Mouse (Mus musculus) hindbrain, embryonic 11.5 days (tissue): Measurements from ENCODE around the gene Ttc33. TPM values are rescaled to one million over a fixed set of nuclear protein-coding genes. Genes with fewer than 3 reads are reported as not detected.

Experiments
- ATAC-seq: fragments of 200-750 bp; cut with Nextera tagmentation; 2 replicates; pipeline ENCODE4 v1.8.0; 2017; ENCODE audit warnings: mild to moderate bottlenecking, moderate TSS enrichment, moderate library complexity; ENCODE audit not compliant: low FRiP score
- DNase-seq: peaks from one replicate; pipeline ENCODE4 v3.0.0-alpha.2; 2015; ENCODE audit warnings: low spot score
- H3K27ac ChIP-seq: fragments of 300-500 bp; sonication (generic); 2 replicates; pipeline ENCODE4 v1.5.1; 2014; ENCODE audit warnings: mild to moderate bottlenecking, low read depth, low read length
- H3K27me3 ChIP-seq: fragments of 300-500 bp; sonication (generic); 2 replicates; pipeline ENCODE4 v1.6.1; 2014; ENCODE audit warnings: mild to moderate bottlenecking, low read length, moderate library complexity, mixed read lengths; ENCODE audit not compliant: control insufficient read depth, insufficient read depth
- H3K36me3 ChIP-seq: fragments of 300-500 bp; sonication (generic); 2 replicates; pipeline ENCODE4 v1.6.1; 2014; ENCODE audit warnings: mild to moderate bottlenecking, low read length, moderate library complexity, mixed read lengths; ENCODE audit not compliant: control insufficient read depth, insufficient read depth
- H3K4me1 ChIP-seq: fragments of 300-500 bp; sonication (generic); replicated peaks from 2 replicates; pipeline ENCODE4 v1.6.1; 2014; ENCODE audit warnings: low read length, mixed read lengths; ENCODE audit not compliant: control insufficient read depth, insufficient read depth
- H3K4me2 ChIP-seq: fragments of 300-500 bp; sonication (generic); replicated peaks from 2 replicates; pipeline ENCODE4 v1.6.1; 2014; ENCODE audit warnings: mild to moderate bottlenecking, low read depth, low read length
- H3K4me3 ChIP-seq: fragments of 300-500 bp; sonication (generic); 2 replicates; pipeline ENCODE4 v1.5.1; 2014; ENCODE audit warnings: low read depth, low read length
- H3K9ac ChIP-seq: fragments of 300-500 bp; sonication (generic); 2 replicates; pipeline ENCODE4 v1.6.1; 2014; ENCODE audit warnings: low read depth, low read length
- H3K9me3 ChIP-seq: fragments of 300-500 bp; sonication (generic); 2 replicates; pipeline ENCODE4 v1.6.1; 2016; ENCODE audit warnings: low read length; ENCODE audit not compliant: control insufficient read depth
- WGBS: fragments of 180-500 bp; shearing (Covaris S2); extraction: QIAGEN DNeasy Blood & Tissue Kit; methylation state at CpG from one replicate; pipeline ENCODE4 v1.1.7; 2014; 5-methylcytosine and 5-hydroxymethylcytosine counted together
- polyA plus RNA-seq: library from polyadenylated mRNA; unstranded; fragments of >200 nt; fragmentation: Nextera tagmentation; extraction: Ambion mirVana; gene quantifications from 2 replicates; pipeline ENCODE4 v1.2.1, GENCODE M21; 2014

Gene Ttc33
- 50.6 and 52.1 TPM in 2 replicates for polyA plus RNA-seq

DNA sequence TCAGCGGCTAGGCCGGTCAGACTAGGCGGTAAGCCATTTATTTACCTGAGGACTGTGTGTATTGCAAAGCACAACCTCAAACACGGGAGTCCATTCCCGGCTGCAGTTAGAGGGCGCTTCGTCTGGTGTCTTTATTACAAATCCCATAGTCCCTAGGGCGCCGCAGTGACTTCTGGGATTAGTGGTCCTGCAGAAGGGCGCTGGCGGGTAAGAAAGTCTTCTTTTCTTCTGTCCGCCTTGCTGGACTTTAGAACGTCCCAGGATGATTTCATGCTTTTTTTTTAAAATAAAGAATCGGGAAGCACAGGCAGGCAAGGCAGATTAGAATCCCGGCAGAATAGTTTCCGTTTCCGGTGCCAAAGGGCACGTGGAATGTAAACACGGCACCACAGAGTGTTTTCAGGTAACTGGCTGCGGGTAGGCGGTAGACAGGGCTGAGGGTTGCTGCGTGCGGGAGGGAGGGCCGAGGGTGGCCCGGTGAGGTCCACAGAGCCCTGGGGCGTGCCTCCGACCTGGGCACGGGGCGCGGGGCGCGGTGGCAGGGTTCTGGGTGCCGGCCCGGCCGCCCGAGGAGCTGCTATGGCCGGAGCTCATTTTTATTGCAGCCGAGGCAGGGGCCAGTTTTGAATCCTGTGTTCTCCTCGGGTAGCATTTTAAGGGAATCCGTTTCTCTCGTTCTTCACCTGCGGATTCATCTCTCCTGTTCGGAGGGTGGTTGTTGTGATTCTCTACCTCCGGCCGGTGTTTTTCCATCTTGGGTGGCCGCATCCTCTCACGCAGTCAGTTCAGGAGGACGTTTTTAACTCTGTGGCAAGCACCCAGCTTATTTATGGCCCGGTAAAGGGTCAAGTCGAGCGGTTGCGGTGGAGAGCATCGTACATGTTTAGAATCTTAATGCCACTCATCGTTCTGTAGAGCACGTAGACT, at the start of gene Ttc33:
Gene Ttc33 (plus strand): TSS at position 160 of the 927 bp plus-strand sequence.
- Histone ChIP-seq H3K27me3 (no peaks in the 10 kb centered on the region), H3K27ac (peak within 1 kb of the TSS; percentile 69; the same call in 1 of the 2 replicates), H3K36me3 (no peaks in the 10 kb centered on the region), H3K9ac (peak within 1 kb of the TSS; percentile 85), H3K4me1 (no peaks in the 10 kb centered on the region), H3K4me2 (peak within 1 kb of the TSS; percentile 62), H3K9me3 (no peaks in the 10 kb centered on the region), H3K4me3 (peak within 1 kb of the TSS; percentile 92)
- peak; percentile 90 for ATAC-seq
- WGBS = under 1% methylated on average over 55 of the region's 55 CpGs
- peak; percentile 78 for DNase-seq

DNA sequence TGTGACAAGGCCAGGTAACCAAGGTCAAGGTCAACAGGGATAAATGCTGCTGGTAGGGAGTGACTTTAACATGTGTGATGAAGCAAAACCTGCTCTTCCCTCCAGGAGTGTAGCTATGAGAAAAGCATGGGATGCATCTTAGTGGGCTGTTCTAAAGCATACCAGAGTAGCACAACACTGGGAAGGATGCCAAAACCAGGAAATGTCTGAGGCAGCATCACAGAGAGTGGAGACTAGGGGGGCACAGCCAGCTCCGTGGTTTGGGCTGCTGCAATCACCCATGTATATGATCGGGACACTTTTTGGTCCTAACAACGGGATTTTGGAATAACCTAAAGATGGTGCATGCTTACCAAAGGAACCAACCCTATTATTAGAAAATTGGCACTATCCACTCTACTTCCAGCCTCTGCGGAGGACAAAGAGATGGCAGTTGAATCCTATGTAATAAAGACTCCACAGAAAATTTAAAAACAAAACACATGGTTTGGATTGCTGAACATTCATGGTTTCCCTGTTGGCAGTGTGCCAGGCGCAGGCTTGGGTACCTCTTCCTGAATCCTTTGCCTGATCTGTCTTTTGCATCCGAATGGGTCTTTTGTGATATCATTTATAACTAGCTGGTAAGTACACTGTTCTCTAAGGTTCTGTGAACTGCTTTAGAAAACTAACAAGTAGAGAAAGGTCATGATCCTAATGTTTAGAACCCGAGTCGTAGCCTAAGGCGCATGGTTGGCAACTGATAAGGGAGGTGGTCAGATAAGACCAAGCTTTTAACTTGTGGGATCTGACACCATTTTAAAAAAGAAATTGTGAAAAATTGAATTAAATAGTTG, 47.1 kb upstream of the Ttc33 start:
- H3K9me3 ChIP-seq = no peaks in the 10 kb centered on the region
- H3K36me3 ChIP-seq = no peaks in the 10 kb centered on the region
- H3K4me2 ChIP-seq = no peak overlapping the region
- no peak overlapping the region for H3K4me3 ChIP-seq
- no peaks in the 10 kb centered on the region for H3K27me3 ChIP-seq
- no peak overlapping the region for H3K9ac ChIP-seq
- no peak for DNase-seq
- H3K4me1 ChIP-seq = no peaks in the 10 kb centered on the region
- no peak for ATAC-seq
- 89% methylated on average over 9 of the region's 9 CpGs for whole genome bisulfite sequencing
- no peak overlapping the region for H3K27ac ChIP-seq

DNA sequence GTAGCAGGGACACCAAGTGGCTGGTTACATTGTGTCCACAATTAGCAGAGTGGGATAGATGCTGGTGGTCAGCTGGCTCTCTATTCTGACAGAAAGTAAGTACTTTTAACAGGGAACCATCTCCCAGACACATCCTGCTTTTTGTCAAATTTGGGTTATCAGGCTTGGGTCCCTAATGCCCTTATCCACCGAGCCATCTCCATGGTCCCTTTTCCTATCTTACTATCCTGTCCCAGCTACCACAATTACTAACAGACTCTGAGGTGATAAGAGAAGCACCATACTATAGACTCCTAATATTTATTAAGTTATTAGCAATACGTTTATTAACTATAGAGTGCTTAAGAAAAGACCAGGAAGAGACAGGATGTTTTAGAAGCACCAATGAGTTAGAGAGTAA, 46.0 kb upstream of the Ttc33 start:
- H3K4me1 ChIP-seq = no peaks in the 10 kb centered on the region
- ATAC-seq (no peak), DNase-seq (no peak)
- no peaks in the 10 kb centered on the region for H3K9me3 ChIP-seq
- no peak overlapping the region for H3K9ac ChIP-seq
- no peaks in the 10 kb centered on the region for H3K36me3 ChIP-seq
- no peak overlapping the region for H3K4me3 ChIP-seq
- WGBS = 90% methylated on average over 2 of the region's 2 CpGs
- H3K27ac ChIP-seq = no peak overlapping the region
- no peaks in the 10 kb centered on the region for H3K27me3 ChIP-seq
- no peak overlapping the region for H3K4me2 ChIP-seq

DNA sequence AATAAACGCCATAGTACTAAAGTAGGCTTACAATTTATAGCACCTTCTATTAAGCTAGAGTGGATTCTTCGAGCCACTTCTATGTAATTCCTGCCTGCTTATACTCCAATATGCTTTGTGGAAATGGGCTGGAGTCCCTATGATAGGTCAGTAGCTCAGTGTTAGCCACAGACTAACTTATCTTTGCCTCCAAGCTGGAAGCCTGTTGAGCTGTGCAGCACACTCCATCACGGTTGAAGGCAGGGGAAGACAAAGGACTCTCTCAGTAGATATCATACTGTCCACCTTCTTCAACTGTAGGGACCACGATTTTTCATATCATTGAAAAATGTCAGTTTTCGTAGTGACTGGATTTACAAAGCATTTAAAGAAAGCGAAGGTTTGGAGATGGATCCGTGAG, 45.5 kb upstream of the Ttc33 start:
- H3K4me2 ChIP-seq = no peak overlapping the region
- no peaks in the 10 kb centered on the region for H3K9me3 ChIP-seq
- no peaks in the 10 kb centered on the region for H3K4me1 ChIP-seq
- H3K9ac ChIP-seq = no peak overlapping the region
- ATAC-seq (no peak), DNase-seq (no peak)
- H3K4me3 ChIP-seq = no peak overlapping the region
- H3K36me3 ChIP-seq = no peaks in the 10 kb centered on the region
- no peaks in the 10 kb centered on the region for H3K27me3 ChIP-seq
- no peak overlapping the region for H3K27ac ChIP-seq
- 90% methylated on average over 7 of the region's 7 CpGs for WGBS

DNA sequence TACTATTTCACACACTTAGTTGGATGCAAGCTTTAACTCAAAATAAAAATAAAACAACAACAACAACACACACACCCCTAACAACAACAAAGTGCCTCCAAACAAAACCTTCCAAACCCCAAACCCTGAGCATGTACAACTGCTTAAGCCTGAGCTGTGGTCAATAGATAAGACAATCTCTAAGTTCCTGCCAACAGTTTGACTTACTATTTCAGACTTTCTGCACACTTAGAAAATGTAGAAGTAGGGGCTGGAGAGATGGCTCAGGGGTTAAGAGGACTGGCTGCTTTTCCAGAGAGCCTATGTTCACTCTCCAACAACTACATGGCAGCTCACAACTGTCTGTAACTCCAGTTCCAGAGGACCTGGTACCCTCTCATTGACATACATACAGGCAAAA, 45.0 kb upstream of the Ttc33 start:
- no peaks in the 10 kb centered on the region; the same call in 1 of the 2 replicates for H3K4me1 ChIP-seq
- H3K9me3 ChIP-seq = no peaks in the 10 kb centered on the region

DNA sequence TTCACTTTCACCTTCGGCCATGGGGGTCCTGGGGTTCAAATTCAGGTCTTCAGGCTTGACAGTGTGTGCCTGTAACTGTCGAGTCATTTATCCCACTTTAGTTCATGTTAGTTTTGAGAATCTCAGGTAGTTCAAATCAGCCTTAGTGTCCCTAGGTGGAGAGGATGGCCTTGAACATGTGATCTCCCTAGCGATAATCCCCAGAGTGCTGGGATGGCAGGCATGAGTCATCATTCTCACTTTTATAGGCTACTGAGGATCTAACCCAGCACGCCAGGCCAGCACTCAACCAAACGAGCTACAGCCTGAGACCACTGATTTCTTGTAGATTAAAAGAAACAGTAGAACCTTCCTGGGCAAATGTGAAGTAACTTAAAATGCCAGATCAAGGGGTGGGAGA, 43.3 kb upstream of the Ttc33 start:
- no peaks in the 10 kb centered on the region for H3K27me3 ChIP-seq
- no peak overlapping the region for H3K9ac ChIP-seq
- no peak overlapping the region for H3K4me2 ChIP-seq
- no peak overlapping the region for H3K4me3 ChIP-seq
- DNase-seq (no peak), ATAC-seq (no peak)
- no peak overlapping the region for H3K27ac ChIP-seq
- H3K9me3 ChIP-seq = no peaks in the 10 kb centered on the region
- no peaks in the 10 kb centered on the region; the same call in 1 of the 2 replicates for H3K4me1 ChIP-seq
- H3K36me3 ChIP-seq = no peaks in the 10 kb centered on the region
- WGBS = 62% methylated on average over 5 of the region's 5 CpGs

More for the DNA sequence above, 45.0 kb upstream of the Ttc33 start:
- Histone ChIP-seq H3K27ac (no peak overlapping the region), H3K4me2 (no peak overlapping the region), H3K36me3 (no peaks in the 10 kb centered on the region), H3K4me3 (no peak overlapping the region), H3K27me3 (no peaks in the 10 kb centered on the region), H3K9ac (no peak overlapping the region)
- DNase-seq (no peak), ATAC-seq (no peak)

DNA sequence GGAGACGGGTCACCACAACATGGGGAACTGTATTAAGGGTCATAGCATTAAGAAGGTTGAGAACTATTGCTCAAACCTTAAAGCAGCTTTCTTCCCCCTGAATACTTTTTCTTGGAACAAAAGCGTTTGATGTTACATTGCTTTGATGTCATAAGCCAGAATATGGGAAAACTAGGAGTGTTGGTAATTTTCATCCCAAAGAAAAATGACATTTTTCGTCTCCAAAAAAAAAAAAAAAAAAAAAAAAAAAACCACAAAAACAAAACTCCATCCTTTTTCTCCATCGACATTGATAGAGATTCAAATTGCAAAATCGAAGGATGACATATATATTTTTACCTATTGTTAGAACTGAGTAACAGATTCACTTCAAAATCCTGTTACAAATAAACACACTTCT, 42.6 kb upstream of the Ttc33 start:
- DNase-seq (no peak), ATAC-seq (no peak)
- H3K9ac ChIP-seq = no peak overlapping the region
- no peaks in the 10 kb centered on the region for H3K9me3 ChIP-seq
- H3K4me3 ChIP-seq = no peak overlapping the region
- 81% methylated on average over 5 of the region's 5 CpGs for WGBS
- no peaks in the 10 kb centered on the region; the same call in 1 of the 2 replicates for H3K4me1 ChIP-seq
- H3K27me3 ChIP-seq = no peaks in the 10 kb centered on the region
- H3K36me3 ChIP-seq = no peaks in the 10 kb centered on the region
- H3K4me2 ChIP-seq = no peak overlapping the region
- H3K27ac ChIP-seq = no peak overlapping the region

DNA sequence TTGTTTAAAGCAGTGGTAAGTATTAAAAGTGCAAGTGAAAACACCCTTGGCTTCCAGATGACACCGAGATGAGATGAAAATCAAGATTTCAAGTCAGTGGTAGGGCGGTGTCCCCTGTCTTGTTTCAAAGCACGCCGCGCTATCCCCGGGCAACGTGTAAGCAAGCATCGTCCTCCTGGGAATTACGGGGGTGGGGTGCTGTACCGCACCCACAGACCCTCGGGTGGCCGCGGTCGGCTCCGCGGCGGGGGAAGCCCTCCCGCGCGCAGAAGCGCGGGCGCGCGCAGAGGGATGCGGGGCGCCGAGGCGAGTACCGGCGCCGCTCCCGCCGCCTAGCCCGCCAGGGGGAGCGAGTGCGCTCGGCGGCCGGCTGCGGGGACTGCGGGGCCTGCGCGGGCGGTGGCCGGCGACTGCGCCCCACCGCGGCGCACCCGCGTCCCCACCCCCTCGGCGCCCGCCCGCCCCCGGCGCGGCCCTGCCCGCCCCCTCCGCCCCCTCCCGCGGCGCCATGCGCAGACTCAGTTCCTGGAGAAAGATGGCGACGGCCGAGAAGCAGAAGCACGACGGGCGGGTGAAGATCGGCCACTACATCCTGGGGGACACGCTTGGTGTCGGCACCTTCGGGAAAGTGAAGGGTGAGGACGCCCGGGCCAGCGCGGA, 41.8 kb upstream of the Ttc33 start, which contains the start of gene Prkaa1:
Gene Prkaa1 (plus strand): TSS at position 501 of the 660 bp plus-strand sequence.
- Histone ChIP-seq H3K9me3 (no peaks in the 10 kb centered on the region), H3K4me1 (no peaks in the 10 kb centered on the region; the same call in 1 of the 2 replicates)
- DNase-seq = peak; percentile 84

More for the DNA sequence above, 41.8 kb upstream of the Ttc33 start, which contains the start of gene Prkaa1:
- Histone ChIP-seq H3K4me2 (peak within 1 kb of the TSS; percentile 57), H3K27ac (peak within 1 kb of the TSS; percentile 91), H3K4me3 (peak within 1 kb of the TSS; percentile 85), H3K27me3 (no peaks in the 10 kb centered on the region), H3K36me3 (no peaks in the 10 kb centered on the region), H3K9ac (peak within 1 kb of the TSS; percentile 84)
- under 1% methylated on average over 29 of the region's 80 CpGs for WGBS
- peak; percentile 95 for ATAC-seq
